Mouse (Mus musculus) limb, embryonic 12.5 days (tissue): ENCODE measurements around the gene Map3k1. TPM values are rescaled to one million over a fixed set of nuclear protein-coding genes. Genes with fewer than 3 reads are reported as not detected.
A peak's percentile ranks its signal among the peaks of the same experiment; 100 is the strongest.

Source experiments
- ATAC-seq: fragments of 200-750 bp; cut with Nextera tagmentation; 2 replicates; pipeline ENCODE4 v1.8.0; 2017; ENCODE audit warnings: low read depth, moderate TSS enrichment; ENCODE audit not compliant: insufficient number of reproducible peaks, insufficient read depth, low FRiP score, low TSS enrichment
- H3K27ac ChIP-seq: fragments of 300-500 bp; sonication (generic); 2 replicates; pipeline ENCODE4 v1.5.1; 2016; ENCODE audit warnings: mild to moderate bottlenecking, moderate library complexity
- H3K27me3 ChIP-seq: fragments of 300-500 bp; sonication (generic); 2 replicates; pipeline ENCODE4 v1.6.1; 2016; ENCODE audit warnings: mild to moderate bottlenecking, moderate library complexity
- H3K36me3 ChIP-seq: fragments of 300-500 bp; sonication (generic); 2 replicates; pipeline ENCODE4 v1.6.1; 2016; ENCODE audit warnings: mild to moderate bottlenecking, moderate library complexity
- H3K4me1 ChIP-seq: fragments of 300-500 bp; sonication (generic); replicated peaks from 2 replicates; pipeline ENCODE4 v1.6.1; 2016
- H3K4me2 ChIP-seq: fragments of 300-500 bp; sonication (generic); 2 replicates; pipeline ENCODE4 v1.6.1; 2016; ENCODE audit warnings: mild to moderate bottlenecking, moderate library complexity
- H3K4me3 ChIP-seq: fragments of 300-500 bp; sonication (generic); replicated peaks from 2 replicates; pipeline ENCODE4 v1.5.1; 2016; ENCODE audit warnings: mild to moderate bottlenecking
- H3K9ac ChIP-seq: fragments of 300-500 bp; sonication (generic); replicated peaks from 2 replicates; pipeline ENCODE4 v1.6.1; 2016; ENCODE audit warnings: mild to moderate bottlenecking, moderate library complexity
- H3K9me3 ChIP-seq: fragments of 300-500 bp; sonication (generic); 2 replicates; pipeline ENCODE4 v1.6.1; 2016; ENCODE audit warnings: mild to moderate bottlenecking, moderate library complexity
- WGBS: fragments of 180-500 bp; shearing (Covaris S2); methylation state at CpG from one replicate; pipeline ENCODE4 v1.1.7; 2016; 5-methylcytosine and 5-hydroxymethylcytosine counted together
- polyA plus RNA-seq: library from polyadenylated mRNA; unstranded; fragments of >200 nt; fragmentation: Nextera tagmentation; extraction: Ambion mirVana; gene quantifications from 2 replicates; pipeline ENCODE4 v1.2.1, GENCODE M21; 2016

Gene Map3k1
- polyA plus RNA-seq, 1 experiment from 2014 or later: 15.6 TPM

- 81% methylated on average over 13 of the region's 13 CpGs for WGBS
- no peak for ATAC-seq
Observed at GRCm38 (mm10) chr13:111810998-111811628, 2.3 kb upstream of the Map3k1 start.

DNA sequence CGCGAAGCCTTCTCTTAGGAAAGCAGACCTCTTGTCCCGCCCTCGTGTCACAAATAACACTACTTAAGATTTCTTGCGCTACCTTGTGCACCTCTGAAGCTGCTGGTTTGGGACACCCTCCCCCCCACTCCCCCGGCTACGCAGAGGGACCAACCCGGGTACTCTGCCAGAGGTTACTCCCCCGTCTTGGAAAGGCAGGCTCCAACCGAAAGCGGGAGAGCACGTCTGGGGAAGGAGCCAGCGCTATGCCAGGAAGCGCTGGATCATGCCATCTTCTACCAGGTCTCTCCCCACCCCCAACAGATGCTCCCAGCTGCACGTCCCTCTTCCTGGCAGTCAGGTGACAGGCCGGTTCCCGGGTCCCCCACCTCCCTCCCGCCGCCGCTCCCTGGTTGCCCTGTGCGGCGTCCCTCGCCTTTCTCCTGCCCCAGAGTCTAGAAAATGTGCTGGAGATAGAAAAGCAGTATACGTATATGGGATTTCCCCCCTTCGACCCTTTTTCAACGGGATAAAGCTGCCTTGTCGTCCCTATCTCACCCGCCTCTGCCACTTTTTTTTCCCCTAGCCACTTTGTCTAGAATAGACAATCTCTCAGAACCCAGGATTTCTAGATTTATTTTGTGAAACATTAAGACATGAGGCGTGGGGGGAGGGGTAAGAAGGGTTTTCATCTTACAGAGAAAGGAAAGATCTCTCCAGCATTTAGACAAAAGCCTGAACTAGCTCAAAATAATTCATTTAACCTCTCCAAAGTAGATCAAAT lies 854 bp upstream of the Map3k1 start:
- H3K9ac ChIP-seq: peak overlapping the region; percentile 66
- peak overlapping the region; percentile 56 for H3K27ac ChIP-seq
- under 1% methylated on average over 29 of the region's 29 CpGs for WGBS
- ATAC-seq: peak; percentile 48
- H3K4me3 ChIP-seq: peak overlapping the region; percentile 98
- H3K36me3 ChIP-seq: no peaks in the 10 kb centered on the region
- H3K4me2 ChIP-seq: peak overlapping the region; percentile 92
- no peaks in the 10 kb centered on the region for H3K9me3 ChIP-seq
- peaks cover 24% of the 10 kb centered on the region for H3K4me1 ChIP-seq
- peaks cover 10% of the 10 kb centered on the region; the same call in 1 of the 2 replicates for H3K27me3 ChIP-seq

More at GRCm38 (mm10) chr13:111810998-111811628, 2.3 kb upstream of the Map3k1 start:
- Histone ChIP-seq H3K4me2 (no peak overlapping the region), H3K27ac (no peak overlapping the region), H3K4me1 (peaks cover 11% of the 10 kb centered on the region), H3K27me3 (peaks cover 10% of the 10 kb centered on the region; the same call in 1 of the 2 replicates), H3K9ac (no peak overlapping the region), H3K9me3 (0 out of 2 replicates have a peak, but pooled peaks cover 5% of the 10 kb centered on the region), H3K4me3 (no peak overlapping the region), H3K36me3 (no peaks in the 10 kb centered on the region)

DNA sequence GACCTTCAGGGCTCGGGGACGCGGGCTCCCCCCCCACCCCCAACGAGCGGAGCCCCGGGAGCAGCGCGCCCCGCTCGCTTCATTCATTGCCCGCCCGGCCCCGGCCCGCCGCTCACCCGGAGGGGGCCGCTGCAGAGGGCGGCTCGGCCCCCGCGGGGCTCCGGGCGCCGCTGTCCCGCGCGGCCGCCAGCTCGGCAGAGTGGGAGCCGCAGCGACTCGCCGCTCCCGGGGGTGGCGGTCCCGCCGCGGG lies 481 bp downstream of the Map3k1 start:
- Histone ChIP-seq H3K9ac (peak overlapping the region; percentile 93), H3K4me1 (peaks cover 35% of the 10 kb centered on the region), H3K4me2 (peak overlapping the region; percentile 93), H3K9me3 (no peaks in the 10 kb centered on the region), H3K27me3 (peaks cover 10% of the 10 kb centered on the region; the same call in 1 of the 2 replicates), H3K4me3 (peak overlapping the region; percentile 98), H3K36me3 (no peaks in the 10 kb centered on the region), H3K27ac (peak overlapping the region; percentile 96)
- WGBS: 0% methylated on average over 38 of the region's 38 CpGs
- peak; percentile 67 for ATAC-seq

DNA sequence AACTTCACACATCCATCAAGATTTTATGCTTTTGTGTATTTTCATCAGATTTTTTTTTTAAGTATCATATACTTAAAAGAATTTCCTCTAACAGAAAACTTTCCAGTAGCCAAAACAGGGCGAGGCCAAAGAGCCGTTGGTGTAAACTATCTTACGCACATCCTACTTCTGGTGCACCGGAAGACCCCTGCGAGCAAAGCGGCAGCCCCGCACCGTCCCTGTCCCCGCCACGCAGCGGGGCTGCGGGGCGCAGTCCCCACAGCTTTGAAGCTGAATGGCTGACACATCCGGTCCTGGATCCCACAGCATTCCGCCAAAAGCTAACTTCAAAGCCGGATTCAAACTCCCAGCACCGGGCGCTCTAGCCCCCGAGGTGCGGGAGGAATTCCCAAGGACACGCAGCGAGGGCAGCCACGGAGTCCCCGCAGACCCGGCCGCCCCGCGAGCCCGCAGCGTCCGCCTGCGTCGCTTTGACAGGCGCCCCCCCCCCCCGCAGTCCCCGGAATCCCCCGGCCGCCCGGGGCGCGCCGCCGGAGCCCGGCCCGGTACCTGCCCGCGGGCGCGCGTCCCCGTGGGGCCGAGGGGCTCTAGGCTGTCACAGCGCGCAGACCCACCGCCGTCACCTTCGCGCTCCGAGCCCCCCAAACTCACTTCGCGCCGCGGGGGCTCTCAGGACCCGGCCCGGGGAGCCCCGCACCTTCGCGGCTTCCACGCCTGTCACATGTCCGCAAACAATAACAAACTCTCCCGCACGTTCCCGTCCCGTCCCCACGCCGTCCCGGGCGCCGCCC lies 1.0 kb downstream of the Map3k1 start:
- peaks cover 10% of the 10 kb centered on the region; the same call in 1 of the 2 replicates for H3K27me3 ChIP-seq
- H3K4me1 ChIP-seq: peaks cover 41% of the 10 kb centered on the region

DNA sequence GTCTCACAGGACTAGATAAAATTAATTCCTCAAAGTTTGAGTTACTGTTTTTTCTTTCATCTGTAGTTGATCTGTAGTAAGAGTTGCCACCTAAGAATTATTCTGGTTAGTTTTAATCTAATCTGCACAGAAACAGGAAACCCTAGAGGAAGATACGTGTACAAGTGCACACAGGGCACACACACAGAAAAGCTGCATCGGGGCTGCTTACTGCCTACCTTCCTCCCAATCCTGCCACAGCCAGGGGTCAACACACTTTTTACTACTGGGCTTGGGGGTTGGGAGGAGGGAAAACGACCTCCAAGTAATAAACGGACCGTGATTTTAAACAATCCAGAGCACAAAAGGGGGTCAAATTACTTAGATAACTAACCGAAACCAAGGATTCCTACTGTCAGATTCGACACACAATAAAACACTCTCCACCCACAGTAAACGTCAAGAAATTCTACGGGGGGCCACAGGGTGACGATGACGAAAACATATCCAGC lies 1.6 kb downstream of the Map3k1 start:
- Histone ChIP-seq H3K4me1 (peaks cover 47% of the 10 kb centered on the region), H3K27ac (no peak overlapping the region)

More for the DNA sequence above, 1.0 kb downstream of the Map3k1 start:
- Histone ChIP-seq H3K36me3 (no peaks in the 10 kb centered on the region), H3K9me3 (no peaks in the 10 kb centered on the region), H3K4me2 (peak overlapping the region; percentile 93), H3K9ac (peak overlapping the region; percentile 93), H3K4me3 (peak overlapping the region; percentile 98), H3K27ac (peak overlapping the region; percentile 96)
- ATAC-seq: 0 out of 2 replicates have a peak, but pooled peaks have one; percentile 9
- under 1% methylated on average over 67 of the region's 79 CpGs for WGBS

GRCm38 (mm10) chr13:111805738-111806722 lies 2.8 kb downstream of the Map3k1 start:
- H3K27ac ChIP-seq: no peak overlapping the region
- WGBS: 48% methylated on average over 15 of the region's 15 CpGs
- H3K4me1 ChIP-seq: peaks cover 58% of the 10 kb centered on the region

More for the DNA sequence above, 1.6 kb downstream of the Map3k1 start:
- Histone ChIP-seq H3K9me3 (no peaks in the 10 kb centered on the region), H3K27me3 (peaks cover 10% of the 10 kb centered on the region; the same call in 1 of the 2 replicates), H3K4me3 (peak overlapping the region; percentile 98), H3K9ac (peak overlapping the region; percentile 93; the same call in 1 of the 2 replicates), H3K36me3 (no peaks in the 10 kb centered on the region), H3K4me2 (peak overlapping the region; percentile 93)
- WGBS: under 1% methylated on average over 11 of the region's 11 CpGs
- ATAC-seq: no peak

DNA sequence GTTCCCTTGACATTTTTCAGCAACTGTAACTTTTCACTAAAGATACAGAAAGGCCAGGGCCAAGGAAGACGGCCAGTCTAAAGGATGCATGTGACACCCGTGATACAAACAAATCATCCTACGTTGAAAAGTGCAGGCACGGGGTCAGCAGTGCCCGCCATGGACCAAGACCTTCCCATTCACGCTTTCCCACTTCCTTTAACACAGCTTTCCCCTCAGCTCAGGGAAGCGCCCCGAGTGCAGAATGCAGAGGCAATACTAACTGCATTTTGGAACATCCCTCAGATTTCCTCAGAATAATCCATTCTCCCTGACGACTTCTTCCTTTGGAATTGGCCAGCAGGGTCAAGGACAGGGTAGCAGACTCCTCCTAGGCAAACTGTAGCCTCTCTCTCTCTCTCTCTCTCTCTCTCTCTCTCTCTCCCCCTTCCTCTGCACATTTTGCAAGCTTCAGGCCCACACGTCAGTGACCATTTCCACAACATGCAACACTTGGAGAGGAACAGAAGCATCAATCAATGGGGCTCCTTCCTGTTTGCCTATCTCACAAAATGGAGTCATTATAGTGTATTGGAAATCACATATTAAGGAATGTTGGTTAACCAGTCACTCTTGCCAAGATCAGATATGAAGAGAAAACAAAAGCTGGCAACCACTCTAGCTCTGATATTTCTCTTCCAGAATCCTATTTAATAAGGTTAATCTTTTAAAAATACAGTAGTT lies 3.7 kb downstream of the Map3k1 start:
- H3K27ac ChIP-seq: no peak overlapping the region
- no peak for ATAC-seq
- H3K9ac ChIP-seq: no peak overlapping the region
- H3K27me3 ChIP-seq: no peaks in the 10 kb centered on the region
- H3K9me3 ChIP-seq: no peaks in the 10 kb centered on the region
- WGBS: 59% methylated on average over 10 of the region's 10 CpGs
- no peaks in the 10 kb centered on the region for H3K36me3 ChIP-seq
- no peak overlapping the region for H3K4me2 ChIP-seq
- no peak overlapping the region for H3K4me3 ChIP-seq
- H3K4me1 ChIP-seq: peaks cover 67% of the 10 kb centered on the region

More at GRCm38 (mm10) chr13:111805738-111806722, 2.8 kb downstream of the Map3k1 start:
- Histone ChIP-seq H3K4me3 (no peak overlapping the region), H3K9ac (no peak overlapping the region), H3K36me3 (no peaks in the 10 kb centered on the region), H3K27me3 (peaks cover 7% of the 10 kb centered on the region; the same call in 1 of the 2 replicates), H3K9me3 (no peaks in the 10 kb centered on the region), H3K4me2 (no peak overlapping the region)
- ATAC-seq: no peak

- ATAC-seq: no peak
- H3K9me3 ChIP-seq: no peaks in the 10 kb centered on the region
- H3K9ac ChIP-seq: no peak overlapping the region
- no peaks in the 10 kb centered on the region for H3K27me3 ChIP-seq
- H3K27ac ChIP-seq: no peak overlapping the region
- no peak overlapping the region for H3K4me3 ChIP-seq
- WGBS: 61% methylated on average over 8 of the region's 8 CpGs
- no peaks in the 10 kb centered on the region for H3K36me3 ChIP-seq
- no peak overlapping the region for H3K4me2 ChIP-seq
- peaks cover 69% of the 10 kb centered on the region for H3K4me1 ChIP-seq
Observed at GRCm38 (mm10) chr13:111804189-111804588, 4.6 kb downstream of the Map3k1 start.

DNA sequence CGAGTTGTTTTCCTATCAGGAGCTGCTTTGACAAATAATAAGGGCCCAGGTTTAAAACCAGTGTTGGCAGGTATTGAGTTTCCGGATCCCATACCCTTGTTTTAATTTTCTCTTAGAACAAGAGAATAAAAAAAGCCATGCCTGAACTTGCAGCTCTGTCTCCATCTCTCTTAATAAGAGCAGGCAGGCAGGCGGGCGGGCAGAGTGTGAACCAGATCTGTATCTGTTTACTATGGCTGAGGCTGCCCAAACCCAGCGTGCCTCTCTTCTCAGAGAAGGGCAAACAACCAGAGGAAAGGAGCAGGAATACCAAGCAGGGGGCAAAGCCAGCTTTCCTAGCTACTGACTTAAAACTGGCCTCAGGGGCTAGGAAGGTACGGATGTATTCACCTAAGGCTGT lies 5.3 kb downstream of the Map3k1 start:
- Histone ChIP-seq H3K27ac (no peak overlapping the region), H3K4me2 (no peak overlapping the region), H3K36me3 (no peaks in the 10 kb centered on the region), H3K27me3 (no peaks in the 10 kb centered on the region), H3K9ac (no peak overlapping the region), H3K4me1 (peaks cover 75% of the 10 kb centered on the region), H3K9me3 (no peaks in the 10 kb centered on the region), H3K4me3 (no peak overlapping the region)
- 58% methylated on average over 6 of the region's 6 CpGs for WGBS
- no peak for ATAC-seq

DNA sequence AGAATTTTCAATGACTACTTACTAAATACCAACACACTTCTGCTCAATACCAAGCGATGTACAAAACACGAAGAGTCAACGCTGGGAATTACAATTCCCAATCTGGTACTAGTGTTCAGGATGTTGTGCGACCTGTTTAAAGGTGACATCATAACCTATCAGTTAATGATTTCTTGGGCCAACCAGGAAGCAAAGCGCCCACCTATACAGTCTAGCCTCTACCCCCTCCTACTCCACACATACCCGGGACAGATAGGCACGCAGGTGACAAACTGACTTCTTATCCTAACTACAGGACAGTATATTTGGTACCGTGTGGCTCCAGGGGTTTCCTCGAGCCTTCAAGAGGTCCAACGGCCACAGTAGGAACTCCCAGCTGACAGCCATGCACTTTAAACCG lies 5.9 kb downstream of the Map3k1 start:
- no peaks in the 10 kb centered on the region for H3K27me3 ChIP-seq
- H3K4me1 ChIP-seq: peaks cover 81% of the 10 kb centered on the region
- WGBS: 88% methylated on average over 11 of the region's 11 CpGs
- no peak overlapping the region for H3K4me3 ChIP-seq
- ATAC-seq: no peak
- no peaks in the 10 kb centered on the region for H3K9me3 ChIP-seq
- H3K9ac ChIP-seq: no peak overlapping the region
- no peak overlapping the region for H3K27ac ChIP-seq
- no peak overlapping the region for H3K4me2 ChIP-seq
- no peaks in the 10 kb centered on the region for H3K36me3 ChIP-seq
